Mouse (Mus musculus) liver, postnatal 0 days (tissue): ENCODE data around the gene Ddr1.

Experiments
- CTCF ChIP-seq: sonication (generic); IDR thresholded peaks from 2 replicates; pipeline ENCODE4 v1.5.1; 2016; ENCODE audit warnings: antibody characterized with exemption, low read depth
- EP300 ChIP-seq: IDR thresholded peaks from 2 replicates; pipeline ENCODE4 v1.6.1; 2016; ENCODE audit warnings: antibody characterized with exemption, low read depth, mild to moderate bottlenecking

DNA sequence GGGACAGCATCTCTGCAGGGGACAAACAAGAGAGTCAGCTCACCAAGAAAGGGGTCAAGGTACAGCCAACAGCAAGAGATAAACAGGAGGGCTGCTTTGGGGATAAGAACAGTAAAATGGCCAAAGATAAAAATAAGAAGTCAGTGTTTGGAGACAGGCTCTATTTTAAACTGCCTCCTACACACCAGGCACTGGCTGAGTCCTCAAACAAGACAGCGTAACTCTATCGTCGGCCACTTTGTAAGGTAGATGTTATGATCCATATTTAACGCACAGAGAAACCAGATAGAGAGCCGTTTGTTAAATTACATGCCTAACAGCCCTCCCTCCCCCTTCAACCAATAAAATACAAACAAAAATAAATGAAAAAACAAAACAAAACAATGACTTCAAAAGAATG, 10.5 kb downstream of the Ddr1 start:
- TF ChIP-seq CTCF (no peak), EP300 (no peak)
